Mouse (Mus musculus) heart, embryonic 13.5 days (tissue): ENCODE data around the gene Syne4. TPM values are rescaled to one million over a fixed set of nuclear protein-coding genes. Genes with fewer than 3 reads are reported as not detected.

Experiments
- ATAC-seq: fragments of 200-750 bp; cut with Nextera tagmentation; 2 replicates; pipeline ENCODE4 v1.8.0; 2017; ENCODE audit warnings: moderate TSS enrichment; ENCODE audit not compliant: insufficient number of reproducible peaks, low FRiP score, low TSS enrichment; ENCODE audit errors: extremely low read depth
- H3K27ac ChIP-seq: fragments of 300-500 bp; sonication (generic); replicated peaks from 2 replicates; pipeline ENCODE4 v1.5.1; 2015; ENCODE audit warnings: moderate library complexity, mild to moderate bottlenecking, inconsistent platforms
- H3K27me3 ChIP-seq: fragments of 300-500 bp; sonication (generic); replicated peaks from 2 replicates; pipeline ENCODE4 v1.6.1; 2015; ENCODE audit warnings: mild to moderate bottlenecking, inconsistent platforms
- H3K36me3 ChIP-seq: fragments of 300-500 bp; sonication (generic); 2 replicates; pipeline ENCODE4 v1.6.1; 2015; ENCODE audit warnings: mild to moderate bottlenecking, inconsistent platforms
- H3K4me1 ChIP-seq: fragments of 300-500 bp; sonication (generic); 2 replicates; pipeline ENCODE4 v1.6.1; 2015; ENCODE audit warnings: inconsistent platforms
- H3K4me2 ChIP-seq: fragments of 300-500 bp; sonication (generic); 2 replicates; pipeline ENCODE4 v1.6.1; 2015; ENCODE audit warnings: inconsistent platforms, mild to moderate bottlenecking, moderate library complexity
- H3K4me3 ChIP-seq: fragments of 300-500 bp; sonication (generic); 2 replicates; pipeline ENCODE4 v1.5.1; 2015; ENCODE audit warnings: moderate library complexity, mild to moderate bottlenecking, inconsistent platforms
- H3K9ac ChIP-seq: fragments of 300-500 bp; sonication (generic); 2 replicates; pipeline ENCODE4 v1.6.1; 2015; ENCODE audit warnings: inconsistent platforms, mild to moderate bottlenecking, moderate library complexity
- H3K9me3 ChIP-seq: fragments of 300-500 bp; sonication (generic); 2 replicates; pipeline ENCODE4 v1.6.1; 2016; ENCODE audit warnings: inconsistent platforms
- WGBS: fragments of 180-500 bp; shearing (Covaris S2); methylation state at CpG from one replicate; pipeline ENCODE4 v1.1.7; 2015; ENCODE audit warnings: mixed read lengths; 5-methylcytosine and 5-hydroxymethylcytosine counted together
- polyA plus RNA-seq: library from polyadenylated mRNA; unstranded; fragments of >200 nt; fragmentation: Nextera tagmentation; extraction: Ambion mirVana; gene quantifications from 2 replicates; pipeline ENCODE4 v1.2.1, GENCODE M21; 2015

The Syne4 gene
- polyA plus RNA-seq, 1 experiment from 2014 or later, result 18.3 TPM

DNA sequence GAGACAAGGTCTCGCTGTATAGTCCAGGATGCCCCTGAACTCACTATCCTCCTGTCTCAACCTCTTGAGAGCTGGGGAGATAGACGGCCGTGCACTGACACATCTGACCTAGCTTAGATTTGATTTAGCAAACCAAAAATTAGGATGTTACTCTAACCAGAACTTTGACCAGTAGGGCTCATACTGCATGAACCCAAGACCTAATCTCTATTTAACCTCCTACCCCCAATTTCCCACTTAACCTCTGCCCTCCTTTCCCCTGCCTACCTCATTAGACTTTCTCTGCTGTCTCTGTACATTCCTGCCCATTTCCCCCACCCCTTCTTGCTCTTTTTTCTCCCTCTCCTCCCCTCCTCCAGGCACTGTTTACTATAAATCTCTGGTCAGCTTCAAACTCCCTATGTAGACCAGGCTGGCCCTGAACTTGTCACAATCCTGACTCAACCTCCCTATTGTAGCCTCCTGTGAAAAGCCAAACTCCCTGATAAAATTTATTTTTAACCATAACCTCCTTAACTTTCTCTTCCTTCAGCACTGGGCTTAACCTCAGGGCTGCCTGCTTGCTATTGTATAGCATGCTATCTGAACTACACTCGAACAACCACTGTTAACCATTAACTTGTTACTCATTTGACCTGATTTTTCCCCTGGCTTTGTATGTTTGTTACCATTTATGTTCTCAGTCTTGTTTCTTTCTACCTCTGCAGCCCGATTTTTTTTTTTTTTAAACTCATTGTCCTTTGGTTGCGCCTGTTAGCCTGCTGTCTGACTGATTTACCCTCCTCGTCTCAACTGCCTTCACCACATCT is 44.0 kb downstream of the Syne4 start:
- no peak overlapping the region for H3K27ac ChIP-seq
- H3K4me1 ChIP-seq, result peaks cover 22% of the 10 kb centered on the region
- WGBS, result 73% methylated on average over 7 of the region's 7 CpGs
- no peak overlapping the region for H3K9ac ChIP-seq
- peaks cover 16% of the 10 kb centered on the region for H3K36me3 ChIP-seq
- no peaks in the 10 kb centered on the region for H3K9me3 ChIP-seq
- H3K4me2 ChIP-seq, result no peak overlapping the region
- H3K27me3 ChIP-seq, result peaks cover 40% of the 10 kb centered on the region
- H3K4me3 ChIP-seq, result no peak overlapping the region
- ATAC-seq, result no peak

DNA sequence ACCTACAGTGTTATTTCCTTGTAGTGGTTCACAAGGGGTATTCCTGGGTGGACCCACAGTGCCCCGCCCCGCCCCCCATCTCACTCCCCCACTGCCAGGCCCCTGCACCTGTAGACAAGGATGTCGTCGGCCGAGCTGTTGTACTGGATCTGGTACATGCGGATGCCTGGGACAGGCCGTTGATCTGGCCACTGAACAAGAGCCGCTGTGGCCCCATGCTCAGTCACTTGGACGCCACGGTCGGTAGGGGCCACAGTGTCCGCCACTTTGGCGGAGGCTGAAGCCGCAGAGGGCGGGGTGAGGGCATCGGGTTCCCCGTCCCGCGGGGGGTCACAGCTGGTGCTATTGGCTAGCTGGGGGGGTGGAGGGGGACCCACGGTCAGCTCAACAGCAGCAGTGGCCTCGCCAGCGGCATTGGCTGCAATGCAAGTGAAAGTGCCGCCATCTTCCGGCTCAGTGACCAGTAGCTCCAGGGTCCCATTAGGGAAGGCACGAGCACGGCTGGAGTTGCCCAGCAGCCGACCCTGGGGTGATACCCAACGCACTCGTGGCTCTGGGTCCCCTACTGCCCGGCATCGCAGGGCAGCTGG is 44.8 kb downstream of the Syne4 start:
- Histone ChIP-seq H3K27ac (no peak overlapping the region), H3K4me3 (no peak overlapping the region), H3K27me3 (peaks cover 48% of the 10 kb centered on the region), H3K9me3 (no peaks in the 10 kb centered on the region), H3K9ac (no peak overlapping the region), H3K4me1 (peaks cover 23% of the 10 kb centered on the region), H3K4me2 (no peak overlapping the region), H3K36me3 (peaks cover 16% of the 10 kb centered on the region)
- no peak for ATAC-seq
- WGBS, result 70% methylated on average over 31 of the region's 31 CpGs

DNA sequence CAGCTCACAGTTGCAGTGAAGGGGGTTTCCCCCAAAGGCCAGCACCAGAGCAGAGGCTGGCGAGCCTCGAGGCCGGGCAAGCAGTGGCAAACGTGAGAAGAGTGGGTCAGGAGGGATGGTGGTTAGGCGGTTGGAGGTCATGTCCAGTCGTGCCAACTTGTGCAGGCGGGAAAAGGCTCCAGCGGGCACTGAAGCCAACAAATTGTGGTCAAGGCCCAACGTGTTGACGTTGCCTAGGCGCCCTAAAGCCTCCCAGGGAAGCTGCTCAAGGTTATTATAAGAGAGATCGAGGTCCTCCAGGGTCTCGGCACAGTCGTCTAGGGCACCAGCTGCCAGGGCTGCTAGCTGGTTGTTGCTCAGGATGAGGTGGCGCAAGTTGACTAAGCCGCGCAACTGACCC is 45.4 kb downstream of the Syne4 start:
- Histone ChIP-seq H3K9ac (no peak overlapping the region), H3K27ac (no peak overlapping the region), H3K36me3 (peaks cover 16% of the 10 kb centered on the region), H3K4me3 (no peak overlapping the region), H3K4me1 (peaks cover 23% of the 10 kb centered on the region), H3K9me3 (no peaks in the 10 kb centered on the region), H3K27me3 (peaks cover 55% of the 10 kb centered on the region), H3K4me2 (no peak overlapping the region)
- ATAC-seq, result no peak
- WGBS, result 82% methylated on average over 17 of the region's 17 CpGs

DNA sequence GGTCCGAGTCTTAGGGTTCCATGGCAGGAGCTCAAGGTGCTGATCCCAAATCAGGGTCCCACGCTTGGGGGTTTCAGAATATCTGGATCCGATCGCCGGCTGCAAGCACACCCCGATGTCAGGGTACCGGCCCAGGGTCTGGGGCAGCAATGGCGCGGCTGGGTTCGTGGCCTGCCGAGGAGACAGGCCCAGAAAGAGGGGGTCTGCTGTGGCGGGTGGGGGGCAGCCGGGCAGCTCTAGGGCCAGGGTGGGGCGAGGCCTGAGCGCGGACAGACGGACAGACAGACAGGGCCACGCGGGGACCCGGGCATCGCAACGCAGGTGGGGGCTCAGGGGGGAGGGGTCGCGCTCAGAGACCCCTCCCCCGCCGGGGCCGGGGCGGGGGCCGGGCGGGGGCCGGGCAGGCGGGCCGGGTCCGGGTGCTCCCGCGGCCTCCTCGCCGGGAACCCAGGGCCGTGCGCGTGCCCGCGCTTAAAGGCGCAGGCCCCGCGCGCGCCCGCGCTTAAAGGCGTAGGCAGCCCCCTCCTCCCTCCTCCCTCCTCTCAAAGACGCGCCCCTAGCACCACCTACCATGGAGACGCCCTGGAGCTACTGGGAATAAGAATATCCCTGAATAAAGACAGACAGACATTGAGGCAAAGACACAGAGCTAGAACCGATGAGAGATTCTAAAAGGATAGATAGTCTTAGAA is 48.2 kb downstream of the Syne4 start, which contains the start of gene Lrfn3:
Gene Lrfn3 (minus strand): TSS at position 121 of the 692 bp plus-strand sequence.
- H3K4me2 ChIP-seq, result peak within 1 kb of the TSS; percentile 81
- peaks cover 23% of the 10 kb centered on the region for H3K4me1 ChIP-seq
- H3K4me3 ChIP-seq, result peak within 1 kb of the TSS; percentile 70
- H3K27me3 ChIP-seq, result peaks cover 66% of the 10 kb centered on the region
- H3K9me3 ChIP-seq, result no peaks in the 10 kb centered on the region
- peak within 1 kb of the TSS; percentile 88 for H3K9ac ChIP-seq
- H3K36me3 ChIP-seq, result peaks cover 12% of the 10 kb centered on the region; the same call in 1 of the 2 replicates
- no peak for ATAC-seq
- under 1% methylated on average over 51 of the region's 55 CpGs for WGBS
- no peak within 1 kb of the TSS for H3K27ac ChIP-seq

DNA sequence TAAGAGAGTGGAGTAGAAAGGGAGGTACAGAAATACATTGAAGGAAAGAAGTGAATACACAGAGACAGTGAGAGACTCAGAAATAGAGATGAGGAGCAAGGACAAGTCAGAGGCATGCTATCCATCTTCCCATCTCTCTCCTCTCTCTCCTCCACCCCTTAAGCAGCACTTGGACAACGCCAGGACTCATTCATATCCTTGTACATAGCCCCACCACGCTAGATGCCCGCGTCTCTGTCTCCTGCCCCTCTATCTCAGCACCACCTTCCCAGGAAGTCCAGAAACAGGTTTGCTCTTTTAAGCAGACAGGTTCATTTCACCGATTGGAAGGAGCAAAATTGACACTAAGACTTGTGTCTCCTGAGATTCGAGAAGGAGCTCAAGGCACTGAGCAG is 48.7 kb downstream of the Syne4 start:
- H3K27ac ChIP-seq, result no peak overlapping the region
- ATAC-seq, result no peak
- peaks cover 23% of the 10 kb centered on the region for H3K4me1 ChIP-seq
- WGBS, result 60% methylated on average over 6 of the region's 6 CpGs
- H3K27me3 ChIP-seq, result peaks cover 71% of the 10 kb centered on the region
- peak overlapping the region; percentile 70 for H3K4me3 ChIP-seq
- H3K4me2 ChIP-seq, result peak overlapping the region; percentile 81
- no peaks in the 10 kb centered on the region for H3K9me3 ChIP-seq
- H3K36me3 ChIP-seq, result peaks cover 12% of the 10 kb centered on the region; the same call in 1 of the 2 replicates
- peak overlapping the region; percentile 88 for H3K9ac ChIP-seq

DNA sequence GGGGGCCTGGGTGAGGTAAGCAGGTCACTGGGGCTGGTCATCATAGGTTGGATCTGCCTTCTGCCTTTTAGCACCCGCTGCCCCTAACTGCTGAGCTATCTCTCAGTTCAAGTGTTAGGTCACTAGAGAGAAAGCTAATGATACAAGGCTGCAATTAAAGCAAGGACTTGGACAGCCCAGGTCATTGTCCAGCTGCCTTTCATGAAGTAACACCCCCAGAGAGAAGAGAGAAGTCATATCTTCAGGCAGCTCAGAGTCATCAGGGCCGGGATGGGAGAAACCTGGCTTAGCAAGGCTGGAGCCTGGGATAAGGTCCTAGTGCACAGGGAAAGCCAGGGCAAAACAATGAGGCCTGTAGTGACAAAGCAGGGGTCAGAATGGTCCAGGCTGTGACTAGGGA is 52.9 kb downstream of the Syne4 start:
- Histone ChIP-seq H3K27me3 (peaks cover 59% of the 10 kb centered on the region), H3K9ac (no peak overlapping the region), H3K4me1 (peaks cover 8% of the 10 kb centered on the region), H3K4me3 (no peak overlapping the region), H3K36me3 (no peaks in the 10 kb centered on the region), H3K27ac (no peak overlapping the region), H3K4me2 (no peak overlapping the region), H3K9me3 (no peaks in the 10 kb centered on the region)
- no peak for ATAC-seq
- 66% methylated on average over 2 of the region's 2 CpGs for WGBS

Other genes starting within 250 kb of the Syne4 start
- gene Zfp82, start 241.9 kb upstream of the Syne4 start, polyA plus RNA-seq, result 4.2 and 4.6 TPM in 2 replicates
- gene Gm26920, start 224.4 kb upstream of the Syne4 start, polyA plus RNA-seq, result 0.29 TPM in 1 of 2 replicates, not detected in the other
- gene Zfp566, start 224.3 kb upstream of the Syne4 start, polyA plus RNA-seq, result 4.7 and 6.0 TPM in 2 replicates
- 70.2 and 76.4 TPM in 2 replicates for gene Zfp260, start 220.0 kb upstream of the Syne4 start, polyA plus RNA-seq
- 9.6 and 10.0 TPM in 2 replicates for gene Zfp382, start 192.9 kb upstream of the Syne4 start, polyA plus RNA-seq
- 8.6 and 9.5 TPM in 2 replicates for gene Zfp146, start 145.1 kb upstream of the Syne4 start, polyA plus RNA-seq
- gene Cox7a1, start 130.7 kb upstream of the Syne4 start, polyA plus RNA-seq, result 330 and 354 TPM in 2 replicates
- gene Capns1, start 116.0 kb upstream of the Syne4 start, polyA plus RNA-seq, result 76.8 and 81.8 TPM in 2 replicates
- gene Polr2i, start 82.9 kb upstream of the Syne4 start, polyA plus RNA-seq, result 113 and 123 TPM in 2 replicates
- gene Tbcb, start 82.5 kb upstream of the Syne4 start, polyA plus RNA-seq, result 145 and 170 TPM in 2 replicates
- gene Ovol3, start 79.1 kb upstream of the Syne4 start, polyA plus RNA-seq, result not detected in 2 replicates
- 0.37 and 0.39 TPM in 2 replicates for gene Thap8, start 34.7 kb upstream of the Syne4 start, polyA plus RNA-seq
- 7.1 and 8.5 TPM in 2 replicates for gene Wdr62, start 34.4 kb upstream of the Syne4 start, polyA plus RNA-seq
- gene Clip3, start 23.1 kb upstream of the Syne4 start, polyA plus RNA-seq, result 10.2 and 14.9 TPM in 2 replicates
- 60.5 and 66.1 TPM in 2 replicates for gene Alkbh6, start 6.1 kb upstream of the Syne4 start, polyA plus RNA-seq
- gene E130208F15Rik, start 6.9 kb downstream of the Syne4 start, polyA plus RNA-seq, result 2.5 and 3.3 TPM in 2 replicates
- gene Sdhaf1, start 9.1 kb downstream of the Syne4 start, polyA plus RNA-seq, result 14.6 and 15.1 TPM in 2 replicates
- gene Lrfn3, start 48.0 kb downstream of the Syne4 start, polyA plus RNA-seq, result 1.9 TPM in 2 replicates
- 27.8 and 28.7 TPM in 2 replicates for gene Tyrobp, start 99.0 kb downstream of the Syne4 start, polyA plus RNA-seq
- gene Hcst, start 105.0 kb downstream of the Syne4 start, polyA plus RNA-seq, result 0.66 and 0.90 TPM in 2 replicates
- gene Nfkbid, start 106.9 kb downstream of the Syne4 start, polyA plus RNA-seq, result 1.2 and 1.4 TPM in 2 replicates
- 26.8 and 29.5 TPM in 2 replicates for gene Aplp1, start 130.7 kb downstream of the Syne4 start, polyA plus RNA-seq
- gene Kirrel2, start 142.9 kb downstream of the Syne4 start, polyA plus RNA-seq, result 0.45 and 0.49 TPM in 2 replicates
- 0.12 TPM in 1 of 2 replicates, not detected in the other for gene Nphs1, start 143.5 kb downstream of the Syne4 start, polyA plus RNA-seq
- gene Prodh2, start 178.8 kb downstream of the Syne4 start, polyA plus RNA-seq, result 0.13 and 1.0 TPM in 2 replicates
- 8.0 and 9.3 TPM in 2 replicates for gene Arhgap33, start 220.3 kb downstream of the Syne4 start, polyA plus RNA-seq
- 76.6 and 86.4 TPM in 2 replicates for gene Hspb6, start 237.4 kb downstream of the Syne4 start, polyA plus RNA-seq
- gene Proser3, start 237.5 kb downstream of the Syne4 start, polyA plus RNA-seq, result 8.7 and 9.6 TPM in 2 replicates
- 31.0 and 36.9 TPM in 2 replicates for gene Lin37, start 245.0 kb downstream of the Syne4 start, polyA plus RNA-seq
- 85.6 and 92.3 TPM in 2 replicates for gene U2af1l4, start 248.5 kb downstream of the Syne4 start, polyA plus RNA-seq
- 7.4 and 8.4 TPM in 2 replicates for gene Gm49396, start 248.5 kb downstream of the Syne4 start, polyA plus RNA-seq
- gene Psenen, start 248.8 kb downstream of the Syne4 start, polyA plus RNA-seq, result 114 and 116 TPM in 2 replicates